Comparison of ENCODE assay signal across 17 mouse cellular contexts in the genomic region with DNA sequence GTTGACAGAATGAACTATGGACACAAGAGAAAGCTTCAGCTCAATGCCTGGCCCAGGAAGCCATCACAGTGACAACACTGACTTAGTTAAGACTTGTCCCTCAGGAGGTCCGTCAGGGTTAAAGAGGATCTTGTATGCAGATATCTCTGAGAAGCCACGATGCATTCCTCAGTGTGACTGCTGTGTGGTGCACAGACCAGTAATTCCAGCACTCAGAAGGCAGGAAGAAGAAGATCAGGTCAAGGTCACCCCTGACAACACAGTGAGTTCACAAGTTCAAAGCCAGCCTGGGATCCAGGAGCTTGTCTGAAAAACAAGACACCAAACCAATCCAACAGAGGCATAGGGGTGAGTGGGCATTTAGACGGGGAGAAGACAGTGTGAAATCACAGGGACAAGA.
"Had no signal": no experiment of that assay in that cellular context is flagged by ENCODE, and none has a peak within 500 bp of the region (broad histone marks: within the 10 kb centered on the region; RNA-seq: fewer than 3 reads in every experiment).

No protein-coding gene starts in this region.

- H3K4me2 ChIP-seq: liver, embryonic 13.5 days; midbrain, embryonic 11.5 days had no signal

- H3K4me3 ChIP-seq: layer of hippocampus, adult 2 months; left cerebral cortex, adult 2 months; liver, embryonic 13.5 days had no signal

- H3K9ac ChIP-seq: liver, embryonic 13.5 days had no signal

- ATAC-seq: intestine, embryonic 16.5 days had no signal

- H3K36me3 ChIP-seq: liver, embryonic 13.5 days had no signal

- H3K27ac ChIP-seq: layer of hippocampus, adult 2 months; left cerebral cortex, adult 2 months; liver, embryonic 13.5 days had no signal

- H3K9me3 ChIP-seq: liver, embryonic 13.5 days had no signal

- DNase-seq: kidney, adult 18-20 months; kidney, adult 9 months; kidney, postnatal 14 days; layer of hippocampus, postnatal 36 days; left cerebral cortex, postnatal 4 days; liver, embryonic 13.5 days; lung, adult 2 months; lung, postnatal 14 days; lung, postnatal 4 days; midbrain, embryonic 14.5 days; right cerebral cortex, postnatal 25 days; thymus, adult 18-20 months; thymus, postnatal 36 days had no signal

- H3K27me3 ChIP-seq: liver, embryonic 13.5 days had no signal
